Mouse (Mus musculus) CH12.LX (cell line): ENCODE measurements at regions not wholly inside any gene's neighbourhood (a gene's known extent, or its start where the extent isn't known, plus 50 kb on each side); places are given as distances from the start of the nearest gene placed in this dataset.

Source experiments
- CTCF ChIP-seq, 2 experiments: IDR thresholded peaks in 1 of 2; conservative IDR thresholded peaks in 1 of 2; 2 replicates each; pipeline ENCODE4 v1.5.1; 2011 to 2012; ENCODE audit warnings: low read depth in 2 of 2, low read length in 2 of 2, improper control_type of control experiment in 1 of 2, inconsistent platforms in 1 of 2, mild to moderate bottlenecking in 1 of 2, moderate library complexity in 1 of 2
- E2F4 ChIP-seq: IDR thresholded peaks from 2 replicates; pipeline ENCODE4 v1.6.1; 2011; ENCODE audit warnings: low read depth, low read length, improper control_type of control experiment; ENCODE audit not compliant: insufficient replicate concordance
- ELF1 ChIP-seq: IDR thresholded peaks from 2 replicates; pipeline ENCODE4 v1.6.1; 2014; ENCODE audit warnings: low read depth, mild to moderate bottlenecking, inconsistent platforms, low read length, improper control_type of control experiment
- EP300 ChIP-seq: IDR thresholded peaks from 2 replicates; pipeline ENCODE4 v1.6.1; 2011; ENCODE audit warnings: low read length, improper control_type of control experiment
- IRF4 ChIP-seq: IDR thresholded peaks from 2 replicates; pipeline ENCODE4 v1.6.1; 2014; ENCODE audit warnings: low read depth, mild to moderate bottlenecking, inconsistent platforms, low read length, improper control_type of control experiment
- JUN ChIP-seq: IDR thresholded peaks from 2 replicates; pipeline ENCODE4 v1.6.1; 2011; ENCODE audit warnings: low read depth, mild to moderate bottlenecking, low read length, improper control_type of control experiment, moderate library complexity; ENCODE audit not compliant: insufficient read depth
- KAT2A ChIP-seq: IDR thresholded peaks from 2 replicates; pipeline ENCODE4 v1.6.1; 2012; ENCODE audit warnings: low read length, improper control_type of control experiment, inconsistent platforms; ENCODE audit not compliant: insufficient replicate concordance
- MAX ChIP-seq: IDR thresholded peaks from 2 replicates; pipeline ENCODE4 v1.6.1; 2011; ENCODE audit warnings: low read length, improper control_type of control experiment
- MXI1 ChIP-seq: IDR thresholded peaks from 2 replicates; pipeline ENCODE4 v1.6.1; 2011; ENCODE audit warnings: mild to moderate bottlenecking, low read depth, low read length, improper control_type of control experiment
- MYC ChIP-seq: IDR thresholded peaks from 2 replicates; pipeline ENCODE4 v1.6.1; 2011; ENCODE audit warnings: low read depth, mild to moderate bottlenecking, improper control_type of control experiment, low read length
- POLR2AphosphoS2 ChIP-seq: IDR thresholded peaks from 2 replicates; pipeline ENCODE4 v1.6.1; 2011; ENCODE audit warnings: low read depth, low read length, improper control_type of control experiment
- ZMIZ1 ChIP-seq: IDR thresholded peaks from 2 replicates; pipeline ENCODE4 v1.6.1; 2012; ENCODE audit warnings: low read depth, mild to moderate bottlenecking, inconsistent platforms, low read length, improper control_type of control experiment

DNA sequence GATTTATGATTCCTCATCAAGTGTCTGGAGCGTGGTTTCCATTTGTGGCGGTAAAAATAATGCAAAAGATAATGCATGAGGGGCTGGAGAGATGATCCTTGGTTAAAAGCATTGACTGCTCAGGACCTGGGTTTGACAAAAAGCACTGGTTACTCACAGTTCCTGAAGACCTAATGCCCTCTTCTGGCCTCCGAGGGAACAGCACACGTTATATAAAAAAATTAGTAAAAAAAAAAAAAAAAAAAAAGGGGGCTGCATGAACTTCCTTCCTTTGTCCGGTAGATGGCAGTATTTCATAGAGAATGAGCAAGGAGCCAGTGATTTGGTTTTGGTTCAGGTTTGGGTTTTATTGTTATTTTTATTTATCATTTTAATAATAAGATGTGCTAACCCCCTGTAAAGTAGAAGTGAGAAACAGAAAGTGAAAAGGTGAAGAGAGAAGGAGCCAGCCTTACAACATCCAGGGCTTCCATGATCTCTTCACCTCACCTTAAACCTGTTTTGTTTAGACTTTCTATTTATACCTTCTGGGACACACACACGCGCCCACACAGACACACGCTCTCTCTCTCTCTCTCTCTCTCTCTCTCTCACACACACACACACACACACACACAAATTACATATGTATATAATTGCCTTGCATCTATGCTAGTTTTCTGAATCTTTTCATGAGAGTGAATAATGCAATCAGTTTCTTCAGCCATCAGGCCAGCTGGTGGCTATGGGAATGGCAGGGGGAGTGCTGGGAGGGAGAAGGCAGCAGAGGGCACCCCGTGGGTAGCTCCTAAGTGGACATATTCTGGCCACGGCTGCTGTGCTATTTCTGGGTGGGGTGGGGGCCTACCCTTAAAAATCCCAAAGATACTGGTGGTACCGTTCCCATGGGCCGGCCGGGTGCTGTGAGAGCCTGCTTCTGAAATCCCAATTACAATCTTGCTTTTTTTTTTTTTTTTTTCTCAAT is 230.0 kb downstream of the Poteg start:
- TF ChIP-seq E2F4 (no peak), MYC (0 out of 2 replicates have a peak, but pooled peaks have one; percentile 14), JUN (no peak), POLR2AphosphoS2 (no peak), IRF4 (0 out of 2 replicates have a peak, but pooled peaks have one; percentile 12), EP300 (no peak), KAT2A (no peak), ELF1 (no peak), CTCF (conservative IDR thresholded peaks at IDR 0.05 in 1 of 2, IDR thresholded peaks at IDR 0.05 in 1 of 2; ENCODE audit: low read depth in 2 of 2, low read length in 2 of 2) (peak; percentile 58 to 93; a peak in 3 of 4 replicates), ZMIZ1 (no peak), MAX (no peak), MXI1 (no peak)
